Mouse (Mus musculus) testis, adult 2 months (tissue): ENCODE data around the gene 9030612E09Rik.

Experiments
- CTCF ChIP-seq: fragments of 200-500 bp; IDR thresholded peaks from 2 replicates; pipeline ENCODE4 v1.5.1; 2012; ENCODE audit warnings: low read depth, mild to moderate bottlenecking, inconsistent platforms, low read length, moderate library complexity; ENCODE audit not compliant: control insufficient read depth, insufficient read depth, insufficient replicate concordance
- POLR2A ChIP-seq: fragments of 200-500 bp; IDR thresholded peaks from 2 replicates; pipeline ENCODE4 v1.6.1; 2012; ENCODE audit warnings: low read depth, mild to moderate bottlenecking, inconsistent platforms, low read length, moderate library complexity; ENCODE audit not compliant: control insufficient read depth

DNA sequence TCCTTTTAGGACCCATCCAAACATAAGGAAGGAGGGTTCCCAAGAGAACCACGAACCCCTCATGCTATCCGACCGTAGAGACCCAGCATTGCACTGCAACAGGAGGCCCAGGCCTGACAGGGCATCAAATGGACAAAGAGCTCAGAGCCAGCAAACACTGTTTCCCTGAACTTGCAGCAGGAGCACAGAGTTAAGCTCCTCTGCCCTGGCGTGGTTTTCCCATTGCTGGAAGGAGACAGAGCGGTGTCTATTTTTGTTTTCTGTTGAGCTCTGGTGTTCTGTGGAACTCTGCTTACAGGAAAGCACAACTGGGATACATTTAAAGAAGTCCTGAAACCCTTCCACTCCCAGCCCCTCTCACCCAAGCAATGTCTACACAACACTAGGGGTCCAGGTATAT is 15.2 kb upstream of the 9030612E09Rik start:
- TF ChIP-seq CTCF (no peak), POLR2A (no peak)
